Mouse (Mus musculus) frontal cortex, adult 2 months (tissue): ENCODE results near the gene Lyz1. TPM values are rescaled to one million over a fixed set of nuclear protein-coding genes. Genes with fewer than 3 reads are reported as not detected.
A peak's percentile ranks its signal among the peaks of the same experiment; 100 is the strongest.
"Not testable (repeated sequence)": the region's sequence is repeated elsewhere in the genome, so short reads cannot be mapped to it uniquely, and the experiment has no call there.

Source experiments
- DNase-seq, 2 experiments: peaks; one replicate each; pipeline ENCODE4 v3.0.0; 2022; ENCODE audit warnings: low spot score in 1 of 2; ENCODE audit errors: extremely low spot score in 1 of 2
- polyA plus RNA-seq: library from polyadenylated mRNA; depleted of rRNA; stranded (reverse); fragments of >200 nt; gene quantifications from 2 replicates; pipeline ENCODE4 v1.2.3, GENCODE M21; 2012; rRNA removed

Gene Lyz1
- 0.16 and 0.23 TPM in 2 replicates for polyA plus RNA-seq

DNA sequence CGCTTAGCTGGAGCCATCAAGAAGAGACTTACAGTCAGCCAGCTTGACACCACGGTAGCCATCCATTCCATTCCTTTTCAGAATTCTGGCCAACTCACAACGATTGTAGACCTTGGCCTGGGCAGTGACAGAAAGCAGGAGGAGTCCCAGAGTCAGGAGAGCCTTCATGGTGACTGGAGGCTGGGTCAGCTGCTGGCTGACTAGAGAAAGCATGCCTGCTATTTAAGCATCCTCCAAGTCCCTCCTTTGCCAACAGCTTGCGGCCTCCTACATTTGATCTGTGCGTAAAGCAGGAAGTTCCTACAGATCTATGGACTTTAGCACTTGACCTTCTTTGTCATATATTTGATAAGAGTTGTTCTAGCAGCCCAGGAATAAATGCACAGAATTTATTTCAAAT lies at the start of gene Lyz1:
Lyz1 (minus strand) TSS at position 198 of the 400 bp plus-strand sequence.
- no peak for DNase-seq

DNA sequence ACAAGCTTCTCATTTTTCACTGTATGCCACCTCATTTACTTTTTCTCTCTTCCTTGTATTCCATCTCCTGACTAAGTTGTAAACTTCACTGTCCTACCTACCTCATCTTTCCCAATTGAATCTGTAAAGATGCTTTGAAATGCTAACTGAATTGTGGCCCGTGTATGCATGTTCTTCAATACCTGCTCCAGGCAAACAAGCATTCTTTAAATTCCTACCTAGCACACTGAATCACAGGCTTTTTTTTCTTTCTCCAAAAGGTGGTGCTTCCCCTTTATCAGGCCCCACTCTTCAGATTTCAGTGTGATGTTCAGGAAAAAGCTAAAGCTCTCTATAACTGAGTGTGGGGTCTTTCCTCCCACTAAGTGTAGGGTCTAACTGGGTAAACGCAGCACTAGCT lies 49.7 kb upstream of the Lyz1 start:
- no peak for DNase-seq

DNA sequence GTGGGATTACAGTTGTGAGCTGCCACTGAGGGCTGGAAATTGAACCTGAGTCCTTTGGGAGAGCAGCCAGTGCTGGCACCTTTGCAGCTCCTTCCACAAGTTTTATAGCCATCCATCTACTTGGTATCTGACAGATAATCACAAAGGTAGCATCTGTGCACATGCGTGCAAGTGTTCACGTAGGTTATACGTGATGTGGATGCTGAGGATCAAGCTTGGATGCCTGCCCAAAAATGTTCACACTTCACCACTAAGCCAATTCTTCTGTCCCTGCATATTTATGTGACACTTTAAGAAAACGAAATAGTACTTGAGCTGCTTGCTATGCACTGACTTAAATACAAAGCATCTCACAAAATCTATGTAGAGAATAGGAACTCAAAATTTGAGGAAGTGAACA lies 48.4 kb upstream of the Lyz1 start:
- no peak for DNase-seq

DNA sequence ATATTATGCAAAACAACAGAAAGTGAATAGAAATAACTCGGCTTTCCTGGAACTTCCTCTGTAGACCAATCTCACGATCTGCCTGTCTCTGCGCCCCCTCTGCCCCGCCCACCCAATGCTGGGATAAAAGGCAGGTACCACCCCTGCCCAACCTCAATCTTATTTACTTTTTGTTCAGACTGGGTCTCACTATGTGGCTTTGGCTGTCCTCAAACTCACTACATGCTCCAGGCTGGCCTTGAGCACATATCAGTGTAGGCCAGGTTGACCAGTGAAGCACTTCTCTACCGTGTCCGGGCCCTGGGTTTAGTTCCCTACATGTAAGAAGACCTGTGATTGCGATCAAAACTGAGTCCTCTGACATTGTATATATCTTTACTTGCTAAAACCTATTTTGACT lies 46.6 kb upstream of the Lyz1 start:
- DNase-seq, result no peak

DNA sequence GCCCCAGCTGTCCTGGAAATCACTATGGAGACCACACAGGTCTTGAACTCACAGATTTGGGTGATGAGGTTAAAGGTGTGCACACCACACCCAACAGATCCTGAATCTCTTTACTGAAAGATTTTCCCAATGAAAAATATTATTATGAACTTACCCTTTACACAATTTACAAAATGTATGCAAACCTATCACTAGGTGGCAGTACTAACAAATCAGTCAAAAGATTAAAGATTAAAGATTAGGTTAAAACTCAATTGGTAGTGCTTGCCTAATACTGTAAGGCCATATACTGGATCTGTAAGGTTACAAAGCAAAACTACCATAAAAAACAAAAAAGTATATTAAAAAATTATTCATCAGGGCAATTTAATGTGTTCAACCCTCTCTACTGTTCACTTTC lies 45.3 kb upstream of the Lyz1 start:
- no peak for DNase-seq

DNA sequence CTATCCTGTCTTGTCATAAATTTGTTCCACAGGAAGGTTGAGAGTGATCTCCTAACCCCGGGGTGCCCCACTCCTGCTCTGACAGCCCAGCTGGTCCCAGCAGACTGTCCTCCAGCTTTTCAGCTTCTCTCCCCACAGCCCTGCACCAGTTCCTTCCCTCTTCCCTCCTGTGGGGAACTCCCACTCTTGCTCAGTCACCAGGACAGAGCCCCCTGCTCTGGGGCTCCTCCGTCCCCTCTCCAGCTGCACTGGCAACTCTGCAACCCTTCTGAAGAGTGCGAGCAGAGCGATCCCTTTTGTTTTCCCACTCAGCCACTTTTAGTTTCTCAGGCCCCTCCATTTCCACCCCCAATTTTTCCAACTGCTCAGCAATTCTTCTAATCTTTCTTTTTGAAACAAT lies 43.0 kb upstream of the Lyz1 start:
- no peak for DNase-seq

DNA sequence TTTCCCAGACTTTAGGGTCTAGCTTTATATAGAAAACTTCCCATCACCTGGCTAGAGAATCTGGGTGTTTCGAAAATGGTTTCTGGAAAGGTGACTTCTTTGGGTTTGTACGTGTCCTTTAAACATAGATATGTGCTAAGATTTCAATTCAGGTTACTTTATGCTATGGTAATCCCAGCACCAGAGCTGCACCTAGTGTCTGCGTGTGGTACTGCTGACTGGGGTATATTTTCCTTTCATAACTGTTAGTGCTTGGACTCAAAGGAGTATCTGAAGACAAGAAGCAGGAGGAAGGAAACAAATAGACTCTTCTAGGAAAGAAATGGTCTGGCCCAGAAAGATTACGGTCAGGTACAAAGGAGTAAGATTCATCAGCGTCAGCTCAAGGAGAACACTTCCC lies 37.9 kb upstream of the Lyz1 start:
- peak in 1 of 2 experiments; percentile 15 for DNase-seq

DNA sequence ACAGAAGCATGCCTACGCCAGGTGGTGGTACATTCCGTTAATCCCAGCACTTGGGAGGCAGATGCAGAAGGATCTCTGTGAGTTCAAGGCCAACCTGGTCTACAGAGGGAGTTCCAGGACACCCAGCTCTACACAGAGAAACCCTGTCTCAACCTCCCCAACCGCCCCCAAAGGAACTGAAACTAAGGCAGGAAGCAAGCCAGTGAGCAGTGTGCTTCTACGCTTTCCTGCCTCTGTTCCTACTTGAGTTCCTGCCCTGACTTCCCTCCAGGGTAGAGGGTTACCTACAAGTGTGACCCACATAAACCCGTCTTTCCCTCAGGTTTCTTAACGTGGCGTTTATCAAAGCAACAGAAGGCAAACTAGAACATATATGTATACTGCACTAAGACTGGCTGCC lies 31.1 kb upstream of the Lyz1 start:
- no peak for DNase-seq

DNA sequence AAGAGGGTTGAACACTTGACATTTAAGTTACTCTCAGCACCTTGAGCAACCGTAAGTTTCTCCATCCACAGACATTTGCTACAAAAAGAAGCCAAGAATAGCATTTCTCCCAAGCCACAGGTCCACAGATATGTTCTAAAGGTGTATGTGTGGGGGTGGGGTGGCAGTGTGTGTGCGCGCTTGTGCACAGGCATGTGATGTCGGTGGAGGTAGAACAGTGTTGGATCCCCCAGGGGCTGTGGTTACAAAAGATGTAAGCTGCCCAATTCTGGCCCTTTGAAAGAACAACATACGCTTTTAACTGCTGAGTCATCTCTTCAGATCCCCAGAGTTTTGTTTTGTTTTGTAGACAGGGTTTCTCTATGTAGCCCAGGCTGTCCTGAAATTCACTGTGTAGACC lies 30.0 kb upstream of the Lyz1 start:
- DNase-seq, result no peak

DNA sequence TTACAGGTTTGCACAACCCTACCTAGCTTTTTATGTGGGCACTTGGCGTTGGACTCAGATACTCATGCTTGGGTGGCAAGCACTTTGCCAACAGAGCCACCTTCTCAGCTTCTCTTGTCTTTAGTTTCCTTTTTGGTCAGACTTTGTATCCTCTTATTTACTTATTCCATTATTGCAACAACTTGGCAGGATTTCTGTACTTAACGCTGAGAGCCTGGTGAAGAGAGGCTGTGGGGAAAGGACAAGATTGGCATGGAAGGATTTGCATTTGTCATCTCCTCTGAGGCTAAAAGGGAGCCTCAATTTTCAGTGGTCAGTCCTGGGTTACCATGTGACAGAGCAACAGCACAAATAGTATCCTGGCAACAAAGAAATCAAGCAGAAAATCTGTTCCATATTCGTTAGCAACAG lies 27.9 kb upstream of the Lyz1 start:
- DNase-seq, result no peak

DNA sequence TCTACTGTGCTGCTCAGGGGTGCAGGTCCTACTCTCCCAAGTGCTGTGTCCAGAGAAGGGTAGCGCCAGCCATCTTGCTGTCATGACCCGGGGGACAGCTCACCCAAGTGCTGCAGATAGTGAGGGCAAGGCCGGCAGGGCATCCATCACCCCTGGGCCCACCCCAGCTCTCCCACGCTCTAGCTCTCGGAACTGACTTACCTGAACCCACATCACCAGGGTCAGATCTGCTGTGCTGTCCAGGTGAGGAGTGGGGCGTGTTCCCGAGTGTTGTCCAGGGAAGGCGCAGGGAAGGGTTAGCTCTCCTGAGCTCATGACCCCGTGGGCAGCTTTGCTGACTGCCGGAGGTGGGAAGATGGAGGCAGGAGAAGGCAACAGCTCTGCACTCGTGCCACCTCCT lies 23.7 kb upstream of the Lyz1 start:
- DNase-seq, result no peak

DNA sequence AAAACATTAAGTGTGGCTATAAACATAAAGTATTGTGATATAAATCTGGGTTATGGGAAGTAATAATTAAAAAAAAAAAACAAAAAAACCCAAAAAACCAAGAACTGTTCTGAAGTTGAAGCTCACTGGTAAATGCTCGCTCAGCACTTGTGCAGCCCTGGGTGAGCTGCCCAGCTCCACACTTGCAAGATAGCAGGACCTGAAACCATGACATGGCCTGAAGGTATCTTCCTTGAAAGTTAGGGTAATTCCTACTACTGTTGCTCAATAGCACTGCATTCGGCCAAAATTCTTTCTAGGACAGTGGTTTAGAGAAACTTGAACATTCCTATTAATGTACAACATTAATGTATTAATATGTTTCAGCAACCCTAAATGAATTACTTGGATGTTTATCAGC lies 20.5 kb upstream of the Lyz1 start:
- no peak for DNase-seq

DNA sequence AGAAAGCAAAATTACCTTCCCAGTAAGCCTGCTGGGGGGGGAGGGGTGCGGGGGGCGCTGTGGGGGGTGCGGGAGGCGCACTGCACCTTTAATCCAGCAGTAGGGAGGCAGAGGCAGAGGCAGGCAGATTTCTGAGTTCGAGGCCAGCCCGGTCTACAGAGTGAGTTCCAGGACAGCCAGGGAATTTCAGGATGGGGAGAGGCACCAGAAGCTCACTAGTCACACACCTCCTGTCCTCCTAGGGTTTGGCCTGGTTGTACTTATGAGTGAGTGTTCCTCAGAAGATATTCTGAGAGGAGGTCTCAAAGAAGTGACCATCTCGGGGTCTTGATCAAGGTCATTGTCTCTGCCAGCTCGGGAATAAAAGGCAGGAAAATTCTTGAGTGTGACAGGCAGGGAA lies 19.5 kb upstream of the Lyz1 start:
- DNase-seq, result no peak

DNA sequence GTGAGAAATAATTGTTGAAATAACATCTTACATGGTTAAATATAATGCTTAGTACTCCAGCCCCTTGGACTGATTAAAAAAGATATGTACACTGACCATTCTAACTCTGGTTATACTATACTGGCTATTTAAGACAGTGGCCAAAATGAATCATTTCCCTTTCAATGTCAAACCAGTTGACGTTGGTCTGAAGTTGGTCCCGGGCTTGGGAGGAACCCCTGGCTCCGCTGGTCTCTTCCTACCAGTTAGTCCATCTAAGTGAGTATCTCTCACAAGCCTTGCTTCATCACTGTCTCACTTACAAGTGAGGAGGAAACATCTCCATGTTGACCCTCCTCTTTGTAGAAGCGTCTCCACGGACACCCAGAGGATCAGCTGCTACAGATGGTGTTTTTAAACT lies 11.7 kb upstream of the Lyz1 start:
- DNase-seq, result no peak

DNA sequence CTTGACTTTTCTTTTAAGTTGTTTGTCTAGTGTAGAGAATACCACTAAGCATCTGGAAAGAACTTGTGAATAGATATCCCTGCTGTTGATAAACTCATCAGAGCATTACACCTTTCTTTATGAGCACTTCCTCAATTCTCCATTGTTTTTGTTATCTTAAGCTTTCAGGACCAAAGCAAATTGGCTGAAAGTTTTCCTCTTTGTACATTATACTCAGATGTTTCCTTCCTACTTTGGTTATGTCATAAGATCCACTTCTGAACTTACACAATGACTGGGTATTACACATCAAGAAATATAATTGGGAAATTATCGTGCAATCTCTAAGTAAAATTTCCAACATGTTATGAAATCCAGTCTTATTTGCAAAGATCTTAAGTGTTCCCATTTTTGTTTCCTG lies 9.0 kb upstream of the Lyz1 start:
- no peak for DNase-seq

DNA sequence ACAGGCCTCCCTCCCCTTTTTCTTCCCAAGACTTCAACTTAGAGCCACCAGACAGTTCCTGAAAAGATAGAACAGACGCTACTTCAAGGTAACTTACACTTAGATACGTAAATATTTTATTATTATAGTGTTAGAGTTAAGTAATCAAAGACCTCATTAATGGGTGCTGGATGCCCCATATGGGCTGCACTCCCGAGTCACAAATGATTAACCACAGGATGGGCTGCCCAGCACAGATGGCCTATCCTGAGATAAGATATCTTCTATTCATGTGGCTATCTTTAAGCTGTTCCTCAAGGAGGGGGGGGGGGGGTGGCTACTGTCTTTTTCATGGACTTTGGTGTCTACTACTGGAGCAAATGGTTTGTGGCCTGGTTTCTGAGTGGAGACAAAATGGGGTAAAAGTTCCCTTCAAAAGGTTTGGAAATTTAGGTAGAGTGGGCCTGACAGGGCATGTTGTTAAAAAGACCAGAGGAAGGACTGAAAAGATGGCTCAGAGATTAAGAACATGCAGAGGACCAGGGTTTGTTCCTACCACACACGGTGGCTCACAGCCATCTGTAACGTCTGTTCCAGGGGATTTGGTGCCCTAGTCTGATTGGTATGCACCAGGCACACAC lies 7.3 kb upstream of the Lyz1 start:
- no peak for DNase-seq

DNA sequence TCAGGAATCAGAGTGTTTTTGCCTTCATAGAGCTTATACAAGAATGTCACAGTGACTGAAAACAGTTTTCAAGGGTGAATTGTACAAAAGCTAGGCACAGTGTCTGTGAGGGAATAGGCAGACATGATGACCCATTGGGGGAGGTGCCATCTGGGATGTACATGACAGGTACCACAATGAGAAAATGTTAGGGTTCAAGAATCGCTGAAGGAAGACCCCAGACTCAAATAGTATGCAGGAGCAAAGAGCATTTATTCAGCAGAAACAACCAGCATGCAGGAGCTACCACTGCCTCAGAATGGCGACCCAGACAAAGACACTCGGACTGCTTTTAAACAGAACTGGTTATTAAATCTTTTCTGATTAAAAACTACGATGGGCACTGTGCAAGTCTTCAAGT lies 6.4 kb upstream of the Lyz1 start:
- no peak for DNase-seq

DNA sequence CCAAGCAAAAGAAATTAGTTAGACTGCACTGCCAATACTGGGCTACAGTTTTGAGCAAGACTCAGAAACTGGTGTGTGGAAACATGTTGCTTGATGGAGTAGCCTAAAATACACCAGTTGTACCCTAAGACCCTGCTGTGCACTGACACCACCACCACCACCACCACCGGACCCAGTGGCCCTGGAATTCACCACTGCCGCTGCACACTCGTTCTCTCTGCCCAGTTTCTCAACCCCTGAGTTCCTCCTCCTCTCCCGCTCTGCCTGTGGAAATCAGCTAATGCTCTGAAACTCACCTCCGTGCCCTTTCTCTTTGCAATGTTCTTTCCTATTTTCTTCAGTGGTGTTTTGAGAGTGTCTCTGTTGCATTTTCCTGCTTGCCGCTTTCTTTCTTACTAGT lies 5.7 kb upstream of the Lyz1 start:
- DNase-seq, result no peak

DNA sequence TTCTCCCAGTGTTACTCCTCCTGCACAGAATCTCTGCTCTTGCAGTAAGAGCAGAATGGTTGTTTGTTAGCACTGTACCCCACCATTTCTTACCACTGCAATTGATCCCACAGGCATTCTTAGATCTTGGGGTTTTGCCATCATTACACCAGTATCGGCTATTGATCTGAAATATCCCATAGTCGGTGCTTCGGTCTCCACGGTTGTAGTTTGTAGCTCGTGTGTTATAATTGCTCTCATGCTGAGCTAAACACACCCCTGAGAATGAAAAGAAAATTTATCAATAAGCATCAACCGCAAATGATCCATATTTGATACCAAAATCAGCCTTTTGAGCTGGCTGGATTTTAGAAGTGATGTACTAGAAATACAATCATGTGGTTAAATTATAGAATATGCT lies 1.7 kb downstream of the Lyz1 start:
- not testable (repeated sequence) for DNase-seq

DNA sequence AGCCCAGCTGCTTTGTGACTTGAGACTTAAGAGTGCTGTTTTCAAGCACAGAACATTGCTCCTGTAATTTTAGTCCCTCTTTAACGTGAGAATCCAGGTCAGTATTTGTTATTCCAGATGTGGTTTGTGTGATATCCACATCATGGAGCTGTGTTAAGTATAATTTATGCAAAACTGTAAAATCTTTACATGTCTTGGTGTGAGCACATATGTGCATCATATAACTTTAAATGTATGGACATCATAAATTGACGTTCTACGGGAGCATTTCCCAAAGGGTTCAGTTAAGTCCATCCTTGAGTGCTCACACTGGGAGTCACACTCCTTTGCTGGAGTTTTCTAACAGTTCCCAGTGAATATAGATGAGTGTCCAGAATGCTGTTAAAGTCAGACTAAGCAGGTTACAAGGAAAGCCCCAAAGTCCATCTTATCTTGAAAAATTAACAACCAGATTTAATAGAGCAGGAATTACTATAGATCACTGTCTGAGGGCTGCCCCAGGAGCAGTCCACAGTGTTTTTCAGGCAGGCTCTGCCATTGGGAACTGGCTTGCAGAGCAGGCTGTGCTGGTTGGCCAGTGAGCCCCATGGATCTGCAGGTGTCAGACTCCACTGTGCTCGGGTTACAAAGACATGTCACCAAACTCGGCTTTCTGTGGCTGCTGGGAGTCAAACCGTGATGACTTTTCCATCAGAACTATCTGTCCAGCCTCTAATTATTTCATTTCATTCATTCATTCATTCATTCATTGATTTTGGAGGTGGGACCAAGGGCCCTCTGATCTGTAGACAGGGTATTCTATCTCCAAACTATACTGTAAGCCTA lies 2.4 kb downstream of the Lyz1 start:
- no peak for DNase-seq

DNA sequence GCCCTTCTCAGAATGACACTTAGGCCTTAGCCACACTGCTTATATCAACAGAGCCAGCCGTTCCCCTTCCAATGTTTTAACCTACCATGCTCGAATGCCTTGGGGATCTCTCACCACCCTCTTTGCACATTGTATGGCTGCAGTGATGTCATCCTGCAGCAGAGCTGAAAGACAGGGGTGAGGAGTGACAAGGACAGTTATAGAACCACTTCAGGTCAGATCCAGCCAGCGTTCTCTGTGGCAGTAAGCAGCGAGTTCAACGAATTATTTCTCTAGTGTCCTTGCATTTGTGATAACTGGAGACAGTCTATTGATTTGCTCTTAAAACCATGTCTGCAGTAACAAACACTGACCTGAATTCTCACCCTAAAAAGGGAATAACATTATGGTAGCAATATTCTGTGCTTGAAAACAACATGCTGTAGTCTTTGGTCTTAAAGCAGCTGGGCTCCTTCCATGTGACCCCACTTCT lies 3.6 kb downstream of the Lyz1 start:
- DNase-seq, result not testable (repeated sequence)
